Mouse (Mus musculus) ES-E14 (cell line): ENCODE data around the gene Colgalt2.

Source experiments
- CHD2 ChIP-seq: IDR thresholded peaks from 2 replicates; pipeline ENCODE4 v1.6.1; 2014; ENCODE audit warnings: mild to moderate bottlenecking, low read depth, low read length, inconsistent platforms
- HCFC1 ChIP-seq: IDR thresholded peaks from 2 replicates; pipeline ENCODE4 v1.6.1; 2012; ENCODE audit warnings: low read length, inconsistent platforms, borderline replicate concordance; ENCODE audit not compliant: insufficient read depth
- ZC3H11A ChIP-seq: IDR thresholded peaks from 2 replicates; pipeline ENCODE4 v1.6.1; 2012; ENCODE audit warnings: low read depth, mild to moderate bottlenecking, inconsistent platforms, low read length, borderline replicate concordance

DNA sequence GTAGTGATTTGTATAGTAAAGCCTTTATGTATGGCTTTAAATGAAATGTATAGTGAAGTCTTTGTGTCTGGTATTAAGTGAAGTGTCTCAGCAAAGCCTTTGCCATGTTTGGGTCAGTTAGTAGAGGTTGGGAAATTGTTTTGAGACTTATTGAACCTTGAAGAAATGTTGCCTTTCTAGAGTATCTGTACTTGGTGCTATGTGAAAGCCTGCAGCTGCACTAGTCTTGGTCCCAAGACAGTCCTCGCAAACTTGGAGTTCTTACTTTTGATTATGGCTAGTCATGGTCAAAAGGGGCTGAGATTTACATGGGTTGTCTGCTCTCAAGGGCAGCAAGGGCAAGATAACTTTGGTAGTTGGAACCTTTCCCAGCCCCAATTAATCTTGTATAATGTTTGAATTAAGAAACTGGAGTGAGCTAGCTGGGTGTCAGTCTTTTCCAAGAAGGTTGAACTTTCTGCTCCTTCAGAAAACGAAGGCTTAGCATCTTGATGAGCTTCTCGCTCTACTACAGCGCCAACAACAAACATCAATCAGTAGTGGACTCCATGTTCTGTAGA is 4.6 kb upstream of the Colgalt2 start:
- TF ChIP-seq HCFC1, result no peak
- no peak for TF ChIP-seq CHD2
- TF ChIP-seq ZC3H11A, result no peak
